Mouse (Mus musculus): ENCODE measurements at regions not wholly inside any gene's neighbourhood (a gene's known extent, or its start where the extent isn't known, plus 50 kb on each side); places are given as distances from the start of the nearest gene placed in this dataset.

DNA sequence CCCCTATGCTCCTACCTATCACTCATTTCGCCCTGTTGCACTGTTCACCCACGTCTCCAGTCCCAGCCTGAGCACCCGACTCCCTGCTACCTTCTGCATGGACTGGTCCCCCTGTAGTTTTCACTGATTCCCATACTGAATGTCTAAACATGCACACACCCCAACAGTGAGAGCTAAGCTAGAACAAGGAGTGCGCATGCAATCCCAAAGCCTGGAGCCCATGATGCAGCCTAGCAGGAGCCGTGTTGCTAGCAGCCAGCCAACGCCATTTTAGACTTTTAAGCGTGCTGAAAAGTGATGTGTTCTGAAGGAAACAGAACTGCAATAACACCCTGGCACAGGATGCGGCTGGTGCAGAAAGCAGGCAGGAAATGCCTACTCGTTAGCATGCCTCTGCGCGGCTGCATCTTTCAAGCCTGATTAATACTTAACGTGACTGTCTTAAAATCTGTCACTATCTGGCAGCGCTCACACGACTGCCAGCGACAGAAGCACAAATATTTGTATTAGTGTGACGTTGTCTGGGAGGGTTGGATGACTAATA, 244.5 kb upstream of the Gm6657 start:
- in situ Hi-C loops (cut with MboI; ENCODE audit: low sequenced_read_pairs), result no loop called here

DNA sequence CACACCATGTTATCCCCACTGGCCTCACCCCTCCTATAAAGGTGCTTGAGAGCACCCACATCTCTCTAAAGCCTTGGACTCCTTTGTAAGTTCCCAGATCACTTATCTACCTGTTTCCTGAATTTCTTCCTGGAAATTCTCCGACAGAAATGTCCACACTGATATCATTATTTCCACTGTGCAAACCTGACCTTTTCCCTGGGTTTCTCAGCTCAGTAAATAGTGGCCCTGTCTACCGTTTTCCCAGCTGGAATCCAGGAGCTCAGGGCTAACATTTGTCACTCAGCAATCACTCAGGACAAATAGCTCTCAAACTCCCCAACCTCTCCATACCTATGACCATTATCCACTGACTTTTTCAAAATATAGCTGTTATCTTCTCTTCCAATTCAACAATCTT, 241.6 kb upstream of the Gm6657 start:
- in situ Hi-C loops (cut with MboI; ENCODE audit: low sequenced_read_pairs), result no loop called here

DNA sequence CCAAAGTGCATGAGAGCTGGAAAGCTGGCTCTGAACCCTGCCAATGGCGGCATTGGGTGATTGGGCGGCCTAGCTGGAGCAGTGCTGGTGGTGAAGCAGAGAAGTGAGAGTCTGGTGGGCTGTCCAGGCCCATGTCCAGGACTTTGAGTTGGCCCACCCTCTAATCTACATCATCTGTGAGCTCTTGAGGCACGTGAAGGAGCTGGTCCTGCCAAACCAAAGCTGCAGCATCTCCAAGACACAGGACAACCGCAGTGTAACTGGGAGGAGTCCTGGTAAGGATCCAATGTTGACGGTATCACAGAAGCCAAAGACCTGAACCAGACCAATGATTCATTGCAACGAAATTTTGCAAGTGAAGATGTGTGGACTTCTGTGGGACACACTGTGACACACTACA, 231.4 kb upstream of the Gm6657 start:
- in situ Hi-C loops (cut with MboI; ENCODE audit: low sequenced_read_pairs), result no loop called here

DNA sequence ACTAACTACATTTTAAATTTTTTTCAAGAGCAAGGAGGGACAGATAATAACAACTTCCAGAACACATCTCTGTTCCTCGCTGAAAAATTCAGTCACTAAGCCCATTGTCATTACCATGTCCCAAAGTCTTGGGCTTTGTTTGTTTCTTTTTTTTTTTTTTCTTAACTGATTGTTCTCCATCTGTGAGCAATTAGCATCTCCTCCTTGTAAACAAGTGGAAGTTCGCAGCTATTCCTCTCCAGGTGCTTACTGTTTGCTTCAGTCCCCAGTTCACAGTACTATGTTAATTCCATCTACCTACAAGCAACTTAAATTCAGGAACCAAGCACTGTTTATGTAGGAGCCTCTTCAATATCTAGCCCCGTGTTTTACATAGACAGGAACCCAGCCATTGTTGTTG, 225.5 kb upstream of the Gm6657 start:
- in situ Hi-C loops (cut with MboI; ENCODE audit: low sequenced_read_pairs), result no loop called here

DNA sequence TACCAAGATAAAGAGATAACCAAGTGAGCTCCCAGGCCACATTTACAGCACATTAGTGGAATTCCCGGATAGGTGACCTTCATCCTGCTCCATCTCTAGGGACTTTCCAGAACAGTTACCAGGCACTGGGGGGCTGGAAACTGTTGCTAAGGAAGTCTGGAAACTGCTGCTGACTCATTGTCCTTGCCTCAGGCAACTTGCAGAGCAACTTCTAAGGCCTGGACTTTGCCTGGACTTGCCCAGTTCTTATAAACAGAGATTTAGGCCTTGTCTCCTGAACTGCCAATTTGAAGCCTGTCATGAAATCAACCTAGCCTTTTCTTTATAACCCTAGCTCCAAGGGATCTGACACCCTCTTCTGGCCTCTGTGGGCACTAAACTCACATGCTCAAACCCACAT, 224.0 kb upstream of the Gm6657 start:
- in situ Hi-C loops (cut with MboI; ENCODE audit: low sequenced_read_pairs), result no loop called here

DNA sequence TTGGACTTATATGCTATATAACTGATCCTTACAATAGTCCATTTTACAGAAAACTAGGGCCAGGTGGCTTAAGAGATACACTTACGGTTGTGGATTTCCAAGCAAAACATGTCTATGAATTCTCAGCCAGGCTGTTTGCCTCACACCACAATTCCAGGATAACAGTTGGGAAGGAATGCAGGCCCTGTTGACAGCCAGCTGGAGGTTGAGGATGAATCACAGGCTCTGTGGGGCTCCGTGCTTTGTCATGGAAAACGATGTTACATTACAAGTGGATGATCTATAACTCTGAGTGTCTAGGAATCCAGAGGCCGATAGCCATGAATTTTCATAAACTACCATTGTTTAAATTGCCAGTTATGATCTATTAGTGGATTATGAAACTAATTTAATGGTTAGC, 221.9 kb upstream of the Gm6657 start:
- in situ Hi-C loops (cut with MboI; ENCODE audit: low sequenced_read_pairs), result no loop called here

DNA sequence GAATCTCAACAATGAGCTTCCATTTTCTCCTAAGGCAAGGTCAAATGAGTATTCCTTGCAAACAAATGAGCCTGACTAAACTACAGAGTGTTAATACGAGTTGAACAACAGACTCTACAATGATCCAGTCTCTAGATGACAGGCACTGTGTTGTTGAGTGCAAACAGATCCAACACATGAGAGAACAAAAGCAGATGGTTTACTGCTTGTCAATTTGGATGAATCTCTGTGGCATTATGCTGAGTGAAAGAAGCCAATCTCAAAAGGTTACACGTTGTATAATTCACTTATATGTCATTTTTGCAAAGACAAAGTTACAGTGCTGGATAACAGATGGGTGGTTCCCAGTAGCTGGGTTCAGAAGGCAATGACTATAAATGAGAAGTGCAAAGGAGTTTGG, 217.1 kb upstream of the Gm6657 start:
- in situ Hi-C loops (cut with MboI; ENCODE audit: low sequenced_read_pairs), result no loop called here

DNA sequence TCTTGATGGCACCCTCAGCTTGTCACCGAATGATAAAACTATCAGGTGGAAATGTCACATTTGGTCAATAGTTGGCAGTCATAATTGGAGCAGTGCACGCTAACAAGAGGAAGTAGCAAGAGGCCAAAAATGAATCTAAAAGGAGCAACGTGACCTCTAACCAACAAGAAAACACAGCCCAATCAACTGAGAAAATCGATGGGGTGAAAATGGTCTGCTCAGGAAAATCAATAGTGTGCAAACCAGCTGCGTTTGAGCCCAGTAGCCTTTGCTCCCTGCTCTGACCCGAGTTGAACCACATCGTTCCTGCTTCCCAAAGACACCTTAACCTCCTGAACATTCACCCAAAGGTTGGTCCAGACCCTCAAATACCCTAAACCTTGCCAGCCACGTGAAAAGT, 207.3 kb upstream of the Gm6657 start:
- in situ Hi-C loops (cut with MboI; ENCODE audit: low sequenced_read_pairs), result no loop called here

DNA sequence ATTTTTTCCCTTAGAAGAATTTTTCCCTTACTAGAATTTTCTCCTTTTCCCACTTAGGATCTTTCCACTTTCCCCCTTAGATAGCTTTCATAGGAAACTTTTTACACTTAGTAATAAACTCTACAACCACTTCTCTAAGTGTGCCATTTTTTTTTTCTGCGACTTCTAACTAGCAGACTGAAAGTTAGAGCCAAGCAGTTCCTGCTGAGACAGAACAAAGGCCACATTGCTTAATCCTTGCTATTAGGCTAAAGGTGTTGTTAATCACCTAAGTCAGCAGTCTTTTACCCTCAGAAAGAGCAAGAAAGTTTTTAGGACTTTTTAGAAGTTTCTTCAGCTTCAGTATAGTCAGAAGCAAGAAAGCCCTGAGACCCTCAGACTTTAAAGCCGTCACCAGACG, 204.3 kb upstream of the Gm6657 start:
- in situ Hi-C loops (cut with MboI; ENCODE audit: low sequenced_read_pairs), result no loop called here

DNA sequence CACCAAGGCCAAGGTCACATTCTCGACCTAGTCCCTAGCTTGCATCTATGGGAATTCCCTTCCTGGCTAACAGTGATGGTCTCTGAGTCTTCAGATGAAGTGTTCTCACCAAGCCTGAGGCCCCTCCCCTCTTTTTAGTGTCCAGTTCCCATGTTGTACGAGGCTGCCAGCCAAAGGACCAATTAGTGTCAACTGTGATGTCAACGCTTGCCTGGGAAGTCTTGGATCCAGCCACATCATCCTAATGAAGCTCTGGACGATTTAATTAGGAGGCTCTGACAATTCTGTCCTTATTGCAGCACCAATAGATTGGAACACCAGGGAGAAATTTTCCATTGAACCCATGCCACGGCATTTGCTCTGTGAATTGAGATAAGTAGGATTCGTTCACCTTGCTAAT, 202.4 kb upstream of the Gm6657 start:
- in situ Hi-C loops (cut with MboI; ENCODE audit: low sequenced_read_pairs), result no loop called here

DNA sequence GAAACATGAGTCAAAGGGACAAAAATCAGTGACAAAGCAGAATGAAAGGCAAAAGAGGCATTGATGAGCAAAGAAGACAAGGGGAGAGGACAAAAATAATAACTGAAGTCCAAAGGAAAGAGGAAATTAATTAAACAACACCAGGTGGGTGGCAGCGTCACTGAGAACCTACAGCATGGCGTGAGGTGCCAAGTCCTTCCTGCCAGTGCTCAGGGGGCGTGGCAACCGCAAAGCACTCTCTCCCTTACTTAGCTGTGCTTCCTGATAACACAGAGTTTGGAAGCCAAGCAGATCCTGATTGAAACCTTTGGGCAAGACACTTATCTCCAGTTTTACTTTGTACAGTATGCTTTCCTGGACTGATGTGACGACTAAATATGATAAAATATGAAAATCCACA, 199.9 kb upstream of the Gm6657 start:
- in situ Hi-C loops (cut with MboI; ENCODE audit: low sequenced_read_pairs), result no loop called here

DNA sequence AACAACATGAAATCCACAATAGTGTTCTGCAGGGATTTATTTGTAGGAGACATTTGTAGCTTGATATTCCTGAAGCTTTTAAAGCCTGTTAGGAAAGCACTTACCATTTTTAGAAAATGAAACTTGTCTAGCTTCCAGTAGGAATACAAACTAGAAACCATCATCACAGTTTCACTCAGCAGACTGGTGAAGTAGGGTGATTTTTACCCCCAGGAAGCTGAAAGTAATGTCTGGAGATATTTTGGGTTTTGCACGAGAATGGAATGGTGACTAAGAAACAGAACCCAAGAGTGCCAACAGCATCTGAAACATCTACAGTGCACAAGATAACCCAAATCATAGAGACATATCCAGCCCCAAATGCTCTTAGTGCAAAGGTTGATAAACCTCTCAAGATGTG, 196.1 kb upstream of the Gm6657 start:
- in situ Hi-C loops (cut with MboI; ENCODE audit: low sequenced_read_pairs), result no loop called here

DNA sequence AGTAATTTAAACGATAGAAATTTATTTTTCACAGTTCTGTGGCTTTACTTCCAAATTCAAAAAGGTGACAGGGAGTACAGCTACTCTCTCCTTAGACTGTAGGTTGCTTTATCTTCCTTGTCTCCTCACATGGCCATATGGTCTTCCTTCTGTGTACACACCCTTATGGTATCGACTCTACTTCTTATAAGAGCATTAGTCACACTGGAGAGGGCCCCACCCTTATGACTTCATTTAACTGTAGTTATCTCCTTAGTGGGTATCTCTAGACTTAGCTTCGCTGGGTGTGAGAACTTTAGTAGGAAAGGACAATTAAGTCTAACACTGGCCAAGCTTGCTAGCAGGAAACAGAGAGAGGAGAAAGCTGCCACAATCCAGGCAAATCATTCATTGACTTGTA, 193.6 kb upstream of the Gm6657 start:
- in situ Hi-C loops (cut with MboI; ENCODE audit: low sequenced_read_pairs), result no loop called here

DNA sequence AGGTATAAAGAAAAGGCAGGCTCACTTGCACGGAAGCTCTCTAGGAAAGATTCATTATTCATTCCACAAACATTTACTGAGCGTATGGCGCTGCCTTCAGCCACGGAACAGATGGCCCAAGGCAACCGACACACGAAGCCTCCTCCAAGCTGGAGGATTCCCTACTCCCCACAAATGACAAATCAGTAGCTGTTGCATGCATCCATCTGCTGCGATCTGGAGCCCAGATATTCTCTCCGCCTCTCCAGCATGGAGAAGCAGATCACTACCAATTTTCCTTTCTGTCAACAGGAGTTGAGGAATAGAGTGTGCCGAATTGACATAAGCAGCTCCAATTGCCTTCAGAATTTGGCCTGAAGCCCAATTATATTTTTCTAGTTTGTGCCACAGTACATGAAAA, 192.2 kb upstream of the Gm6657 start:
- in situ Hi-C loops (cut with MboI; ENCODE audit: low sequenced_read_pairs), result no loop called here

DNA sequence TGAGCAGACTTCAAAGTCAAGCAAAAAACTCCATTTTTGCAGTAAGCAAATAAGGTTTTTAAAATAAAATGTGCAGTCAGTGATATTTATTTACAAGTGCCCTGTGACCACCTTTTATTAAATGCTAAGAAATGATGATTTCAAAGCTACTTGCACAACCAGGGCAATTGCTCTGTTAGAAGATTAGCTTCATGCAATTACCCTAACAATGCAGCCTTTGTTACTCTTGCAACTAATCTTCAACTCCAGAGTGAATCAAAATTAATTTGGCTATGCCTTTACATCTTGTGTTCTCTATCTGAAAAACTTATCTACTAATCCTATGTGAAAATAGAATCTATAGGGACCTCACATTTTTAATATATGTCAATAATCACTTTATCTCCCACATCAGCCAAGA, 160.3 kb upstream of the Gm6657 start:
- in situ Hi-C loops (cut with MboI; ENCODE audit: low sequenced_read_pairs), result no loop called here

DNA sequence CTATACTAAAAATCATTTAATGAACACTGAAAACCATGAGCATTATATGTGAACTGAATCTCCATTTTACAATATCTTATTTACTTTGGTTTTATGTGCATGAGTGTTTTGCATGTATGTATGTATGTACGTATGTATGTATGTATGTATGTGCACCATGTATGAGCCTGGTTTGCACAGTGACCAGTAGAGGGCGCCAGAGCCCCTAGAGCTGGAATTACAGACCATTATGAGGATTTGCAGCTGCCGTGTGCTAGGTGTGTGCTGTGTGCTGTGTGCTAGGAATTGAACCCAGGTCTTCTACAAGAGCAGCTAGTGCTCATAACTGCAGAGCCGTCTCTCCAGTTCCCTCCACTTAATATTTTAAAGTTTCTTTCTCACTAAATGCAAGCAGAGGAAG, 147.5 kb upstream of the Gm6657 start:
- in situ Hi-C loops (cut with MboI; ENCODE audit: low sequenced_read_pairs), result no loop called here

DNA sequence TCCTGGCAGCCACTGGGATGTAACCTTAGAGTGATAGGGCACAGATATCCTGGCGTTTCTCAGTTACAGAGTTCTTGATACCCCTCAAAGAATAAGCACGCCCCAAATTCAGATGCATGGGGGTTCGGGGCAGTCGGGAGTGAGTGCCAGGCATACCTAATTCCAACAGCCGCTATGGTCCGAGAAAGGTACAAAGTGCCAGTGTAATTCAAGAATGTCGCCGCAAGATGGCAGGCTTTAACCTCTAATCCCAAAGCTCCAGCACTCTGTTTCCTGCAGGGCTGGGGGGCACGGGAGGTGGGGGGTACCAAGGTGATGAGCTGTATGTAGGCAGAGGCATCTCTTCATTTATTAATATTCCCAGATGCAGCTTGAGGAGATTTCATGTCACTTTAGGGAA, 138.1 kb upstream of the Gm6657 start:
- in situ Hi-C loops (cut with MboI; ENCODE audit: low sequenced_read_pairs), result no loop called here

DNA sequence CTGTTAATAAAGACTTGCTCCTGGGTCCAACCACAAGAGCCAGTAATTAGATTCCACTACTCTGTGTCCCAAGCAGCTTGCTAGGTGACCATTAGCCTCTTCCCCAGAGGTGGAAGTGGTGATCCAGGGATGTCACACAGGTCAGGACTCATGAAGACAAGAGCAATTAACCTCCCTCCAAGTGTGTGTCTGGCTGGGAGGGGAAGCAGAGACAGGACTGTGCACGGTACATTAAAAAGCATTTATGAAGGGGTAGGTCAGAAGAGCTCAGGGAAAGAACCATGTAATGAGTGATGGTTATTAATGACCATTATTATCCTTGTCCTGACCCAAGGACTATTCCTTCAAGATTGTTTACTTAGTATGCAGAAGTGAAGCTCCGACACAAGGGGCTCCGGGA, 136.9 kb upstream of the Gm6657 start:
- in situ Hi-C loops (cut with MboI; ENCODE audit: low sequenced_read_pairs), result no loop called here

DNA sequence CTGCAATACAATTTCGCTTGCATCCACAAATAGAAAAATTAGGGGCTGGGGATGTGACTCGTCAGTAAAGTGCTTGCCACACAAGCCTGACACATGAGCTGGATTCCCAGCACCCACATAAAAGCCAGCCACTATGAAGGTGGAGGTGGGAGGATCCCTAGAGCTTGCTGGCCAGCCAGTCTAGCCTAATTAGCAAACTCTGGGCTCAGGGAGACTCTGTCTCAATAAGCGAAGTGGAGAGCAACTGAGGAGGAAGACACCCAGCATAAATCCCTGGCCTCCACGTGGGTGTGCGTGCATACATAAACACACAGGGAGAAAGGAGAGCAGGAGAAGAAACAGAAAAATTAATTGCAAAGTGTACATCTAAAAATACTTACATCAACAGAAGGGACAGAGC, 134.1 kb upstream of the Gm6657 start:
- in situ Hi-C loops (cut with MboI; ENCODE audit: low sequenced_read_pairs), result no loop called here

DNA sequence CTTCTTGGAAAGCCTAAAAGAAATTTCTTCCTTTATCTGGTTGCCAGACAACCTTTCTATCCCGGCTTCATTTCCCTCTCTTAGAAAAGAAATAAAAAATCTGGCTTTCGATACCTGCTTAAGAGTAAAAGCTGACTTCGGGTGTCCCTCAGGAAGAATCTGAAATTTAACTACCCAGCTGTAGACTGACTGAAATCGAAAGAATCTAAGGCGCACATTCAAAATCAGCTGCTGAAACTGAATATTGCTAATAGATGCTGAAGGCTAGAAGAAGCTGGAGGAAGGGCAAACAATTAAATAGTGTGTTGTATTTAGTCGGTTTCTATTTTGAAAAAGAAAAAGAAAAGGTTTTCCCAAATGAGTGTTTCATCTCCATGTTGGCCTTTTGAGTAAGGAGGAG, 128.0 kb upstream of the Gm6657 start:
- in situ Hi-C loops (cut with MboI; ENCODE audit: low sequenced_read_pairs), result no loop called here

DNA sequence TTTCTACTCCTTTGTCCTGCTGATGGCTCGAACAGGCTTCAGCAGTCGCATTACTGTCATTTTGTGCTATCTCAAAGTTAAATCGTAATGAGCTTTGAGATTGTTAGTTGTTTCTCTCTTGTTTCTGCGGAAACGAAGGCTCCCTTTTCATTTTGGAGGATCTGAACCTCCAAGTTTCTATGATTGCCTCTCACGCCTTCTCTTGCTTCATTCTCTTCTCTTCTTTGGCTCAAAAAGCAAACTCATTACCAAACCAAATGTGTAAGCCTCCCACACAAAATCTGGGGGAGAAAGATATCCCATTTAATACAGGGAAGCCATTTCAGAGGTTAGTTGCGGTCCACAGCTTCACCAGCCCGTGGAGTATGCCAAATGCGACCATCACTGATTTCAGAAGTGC, 121.1 kb upstream of the Gm6657 start:
- in situ Hi-C loops (cut with MboI; ENCODE audit: low sequenced_read_pairs), result no loop called here

DNA sequence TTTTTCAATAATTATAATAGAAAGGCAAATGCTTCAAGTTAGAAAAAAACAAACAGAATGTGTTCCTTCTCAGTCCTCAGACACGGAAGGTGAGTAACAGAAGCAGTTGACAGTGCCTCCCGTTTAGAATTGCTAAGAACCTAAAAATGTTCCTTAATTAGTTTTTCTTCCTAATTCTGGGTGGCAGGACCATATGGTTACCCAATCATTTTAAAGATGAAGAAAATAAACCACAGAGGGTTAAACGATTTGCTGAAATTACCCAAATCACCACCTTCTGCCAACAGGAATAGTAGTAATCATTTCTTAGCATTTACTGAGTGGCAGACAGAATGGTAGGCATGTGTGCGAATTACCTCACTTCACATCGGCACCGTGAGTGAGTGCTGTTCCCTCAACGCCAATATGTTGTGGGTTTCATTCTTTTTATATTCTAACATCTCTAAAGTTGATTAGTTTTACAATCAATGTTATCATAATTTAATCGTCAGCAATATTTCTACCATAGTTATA, 119.7 kb upstream of the Gm6657 start:
- in situ Hi-C loops (cut with MboI; ENCODE audit: low sequenced_read_pairs), result no loop called here

DNA sequence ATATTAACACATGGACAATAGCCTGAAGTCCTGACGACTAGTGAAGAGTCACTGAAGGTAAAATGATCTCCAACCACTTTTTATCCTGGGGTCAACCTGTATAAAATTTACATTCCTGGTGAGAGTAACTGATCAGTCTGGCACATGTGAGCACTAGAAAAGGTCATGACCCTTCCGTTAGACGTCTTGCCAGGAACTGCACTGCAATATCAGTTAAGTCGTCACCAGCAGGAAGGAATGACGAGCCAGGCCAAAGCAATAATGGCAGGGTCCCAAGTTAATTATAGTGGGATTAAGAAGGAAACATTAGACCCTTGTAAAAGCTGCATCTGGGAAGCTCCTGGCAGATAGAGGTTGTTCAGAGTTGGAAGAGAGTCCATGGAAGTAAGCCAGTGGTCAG, 116.8 kb upstream of the Gm6657 start:
- in situ Hi-C loops (cut with MboI; ENCODE audit: low sequenced_read_pairs), result loop anchor here (25.0 kb wide), 1 partner anchor 1035 kb away; no protein-coding TSS in a partner anchor

DNA sequence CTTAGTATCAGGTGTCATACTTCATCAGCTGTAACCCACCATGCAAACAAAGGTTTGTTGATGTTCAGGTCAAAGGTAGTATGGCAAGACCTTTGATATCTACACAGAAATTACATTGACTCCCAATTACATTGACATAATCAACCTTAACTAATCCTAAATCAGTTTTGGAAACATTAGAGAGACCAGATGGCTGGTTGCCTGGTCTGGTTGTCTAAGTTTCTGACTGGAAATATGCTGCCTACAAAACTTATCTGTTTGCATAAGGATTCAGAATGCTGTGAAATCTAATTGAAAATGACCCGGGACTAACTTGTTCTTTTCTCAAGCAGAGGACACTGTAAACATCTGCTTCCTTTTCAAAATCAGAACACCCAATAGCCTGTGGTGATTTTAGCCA, 111.9 kb upstream of the Gm6657 start:
- in situ Hi-C loops (cut with MboI; ENCODE audit: low sequenced_read_pairs), result loop anchor here (25.0 kb wide), 1 partner anchor 1030 kb away; no protein-coding TSS in a partner anchor

All from CH12F3 (cell line).